Mouse (Mus musculus) limb, embryonic 12.5 days (tissue): ENCODE results near the gene Rapgef2. TPM values are rescaled to one million over a fixed set of nuclear protein-coding genes. Genes with fewer than 3 reads are reported as not detected.

Source experiments
- ATAC-seq: fragments of 200-750 bp; cut with Nextera tagmentation; 2 replicates; pipeline ENCODE4 v1.8.0; 2017; ENCODE audit warnings: low read depth, moderate TSS enrichment; ENCODE audit not compliant: insufficient number of reproducible peaks, insufficient read depth, low FRiP score, low TSS enrichment
- H3K27ac ChIP-seq: fragments of 300-500 bp; sonication (generic); 2 replicates; pipeline ENCODE4 v1.5.1; 2016; ENCODE audit warnings: mild to moderate bottlenecking, moderate library complexity
- H3K27me3 ChIP-seq: fragments of 300-500 bp; sonication (generic); 2 replicates; pipeline ENCODE4 v1.6.1; 2016; ENCODE audit warnings: mild to moderate bottlenecking, moderate library complexity
- H3K36me3 ChIP-seq: fragments of 300-500 bp; sonication (generic); 2 replicates; pipeline ENCODE4 v1.6.1; 2016; ENCODE audit warnings: mild to moderate bottlenecking, moderate library complexity
- H3K4me1 ChIP-seq: fragments of 300-500 bp; sonication (generic); replicated peaks from 2 replicates; pipeline ENCODE4 v1.6.1; 2016
- H3K4me2 ChIP-seq: fragments of 300-500 bp; sonication (generic); 2 replicates; pipeline ENCODE4 v1.6.1; 2016; ENCODE audit warnings: mild to moderate bottlenecking, moderate library complexity
- H3K4me3 ChIP-seq: fragments of 300-500 bp; sonication (generic); replicated peaks from 2 replicates; pipeline ENCODE4 v1.5.1; 2016; ENCODE audit warnings: mild to moderate bottlenecking
- H3K9ac ChIP-seq: fragments of 300-500 bp; sonication (generic); replicated peaks from 2 replicates; pipeline ENCODE4 v1.6.1; 2016; ENCODE audit warnings: mild to moderate bottlenecking, moderate library complexity
- H3K9me3 ChIP-seq: fragments of 300-500 bp; sonication (generic); 2 replicates; pipeline ENCODE4 v1.6.1; 2016; ENCODE audit warnings: mild to moderate bottlenecking, moderate library complexity
- WGBS: fragments of 180-500 bp; shearing (Covaris S2); methylation state at CpG from one replicate; pipeline ENCODE4 v1.1.7; 2016; 5-methylcytosine and 5-hydroxymethylcytosine counted together
- polyA plus RNA-seq: library from polyadenylated mRNA; unstranded; fragments of >200 nt; fragmentation: Nextera tagmentation; extraction: Ambion mirVana; gene quantifications from 2 replicates; pipeline ENCODE4 v1.2.1, GENCODE M21; 2016

Gene Rapgef2
- 9.8 and 10.4 TPM in 2 replicates for polyA plus RNA-seq

GRCm38 (mm10) chr3:79286376-79287107 lies at the start of gene Rapgef2:
Gene Rapgef2, minus strand, starts transcription at chr3:79286517.
- Histone ChIP-seq H3K27me3 (peaks cover 8% of the 10 kb centered on the region; the same call in 1 of the 2 replicates), H3K4me3 (peak within 1 kb of the TSS; percentile 93), H3K4me2 (peak within 1 kb of the TSS; percentile 88), H3K36me3 (no peaks in the 10 kb centered on the region), H3K9me3 (no peaks in the 10 kb centered on the region), H3K4me1 (peaks cover 40% of the 10 kb centered on the region), H3K27ac (peak within 1 kb of the TSS; percentile 99), H3K9ac (peak within 1 kb of the TSS; percentile 96)
- WGBS = under 1% methylated on average over 81 of the region's 97 CpGs
- ATAC-seq = peak; percentile 73

- Histone ChIP-seq H3K27me3 (no peaks in the 10 kb centered on the region), H3K9ac (no peak overlapping the region), H3K9me3 (no peaks in the 10 kb centered on the region), H3K4me1 (peaks cover 21% of the 10 kb centered on the region), H3K27ac (no peak overlapping the region), H3K4me3 (no peak overlapping the region), H3K4me2 (no peak overlapping the region), H3K36me3 (no peaks in the 10 kb centered on the region)
- WGBS = 95% methylated on average over 8 of the region's 8 CpGs
- no peak for ATAC-seq
These were observed 47.4 kb upstream of the Rapgef2 start for GRCm38 (mm10) chr3:79333643-79334200.

- Histone ChIP-seq H3K9ac (no peak overlapping the region), H3K4me3 (no peak overlapping the region), H3K4me2 (no peak overlapping the region), H3K27ac (no peak overlapping the region), H3K36me3 (no peaks in the 10 kb centered on the region), H3K4me1 (peaks cover 28% of the 10 kb centered on the region), H3K27me3 (no peaks in the 10 kb centered on the region), H3K9me3 (no peaks in the 10 kb centered on the region)
- WGBS = 88% methylated on average over 7 of the region's 7 CpGs
- no peak for ATAC-seq
These were observed 46.7 kb upstream of the Rapgef2 start for GRCm38 (mm10) chr3:79333051-79333450.

- ATAC-seq = no peak
- peak overlapping the region; percentile 78 for H3K27ac ChIP-seq
- H3K9ac ChIP-seq = no peak overlapping the region
- H3K9me3 ChIP-seq = no peaks in the 10 kb centered on the region
- H3K27me3 ChIP-seq = no peaks in the 10 kb centered on the region
- no peaks in the 10 kb centered on the region for H3K36me3 ChIP-seq
- H3K4me2 ChIP-seq = no peak overlapping the region; the same call in 1 of the 2 replicates
- peaks cover 41% of the 10 kb centered on the region for H3K4me1 ChIP-seq
- WGBS = 22% methylated on average over 8 of the region's 8 CpGs
- H3K4me3 ChIP-seq = no peak overlapping the region
These were observed 43.5 kb upstream of the Rapgef2 start for GRCm38 (mm10) chr3:79329691-79330315.

- H3K9me3 ChIP-seq = no peaks in the 10 kb centered on the region
- H3K27ac ChIP-seq = peak overlapping the region; percentile 69
- H3K4me2 ChIP-seq = peak overlapping the region; percentile 16
- no peak overlapping the region for H3K9ac ChIP-seq
- no peaks in the 10 kb centered on the region for H3K36me3 ChIP-seq
- H3K27me3 ChIP-seq = no peaks in the 10 kb centered on the region
- H3K4me3 ChIP-seq = no peak overlapping the region
- H3K4me1 ChIP-seq = peaks cover 32% of the 10 kb centered on the region
- ATAC-seq = no peak; the same call in 1 of the 2 replicates
- 40% methylated on average over 10 of the region's 10 CpGs for WGBS
These were observed 38.6 kb upstream of the Rapgef2 start for GRCm38 (mm10) chr3:79324697-79325526.

GRCm38 (mm10) chr3:79314006-79314698 lies 27.8 kb upstream of the Rapgef2 start:
- Histone ChIP-seq H3K27ac (no peak overlapping the region), H3K4me2 (no peak overlapping the region), H3K4me3 (no peak overlapping the region), H3K36me3 (no peaks in the 10 kb centered on the region), H3K27me3 (no peaks in the 10 kb centered on the region), H3K4me1 (peaks cover 5% of the 10 kb centered on the region; the same call in 1 of the 2 replicates), H3K9me3 (no peaks in the 10 kb centered on the region), H3K9ac (no peak overlapping the region)
- ATAC-seq = no peak
- WGBS = 68% methylated on average over 10 of the region's 10 CpGs

GRCm38 (mm10) chr3:79311895-79312294 lies 25.6 kb upstream of the Rapgef2 start:
- no peak overlapping the region for H3K4me2 ChIP-seq
- no peak overlapping the region for H3K27ac ChIP-seq

GRCm38 (mm10) chr3:79310184-79310583 lies 23.9 kb upstream of the Rapgef2 start:
- Histone ChIP-seq H3K27ac (no peak overlapping the region), H3K4me1 (peaks cover 5% of the 10 kb centered on the region; the same call in 1 of the 2 replicates), H3K9ac (no peak overlapping the region), H3K36me3 (no peaks in the 10 kb centered on the region), H3K27me3 (no peaks in the 10 kb centered on the region), H3K9me3 (no peaks in the 10 kb centered on the region), H3K4me3 (no peak overlapping the region), H3K4me2 (no peak overlapping the region)
- WGBS = 83% methylated on average over 7 of the region's 7 CpGs
- ATAC-seq = no peak

More at GRCm38 (mm10) chr3:79311895-79312294, 25.6 kb upstream of the Rapgef2 start:
- Histone ChIP-seq H3K4me3 (no peak overlapping the region), H3K4me1 (peaks cover 5% of the 10 kb centered on the region; the same call in 1 of the 2 replicates), H3K27me3 (no peaks in the 10 kb centered on the region), H3K9ac (no peak overlapping the region), H3K36me3 (no peaks in the 10 kb centered on the region), H3K9me3 (no peaks in the 10 kb centered on the region)
- ATAC-seq = no peak

- no peak overlapping the region for H3K4me3 ChIP-seq
- H3K27ac ChIP-seq = no peak overlapping the region
- no peak overlapping the region for H3K9ac ChIP-seq
- H3K4me2 ChIP-seq = no peak overlapping the region
- WGBS = 86% methylated on average over 4 of the region's 4 CpGs
- ATAC-seq = no peak
- H3K36me3 ChIP-seq = no peaks in the 10 kb centered on the region
- no peaks in the 10 kb centered on the region for H3K27me3 ChIP-seq
- H3K4me1 ChIP-seq = no peaks in the 10 kb centered on the region
- no peaks in the 10 kb centered on the region for H3K9me3 ChIP-seq
These were observed 22.3 kb upstream of the Rapgef2 start for GRCm38 (mm10) chr3:79308605-79309004.

- H3K27me3 ChIP-seq = no peaks in the 10 kb centered on the region
- no peak for ATAC-seq
- H3K9me3 ChIP-seq = no peaks in the 10 kb centered on the region
- H3K4me3 ChIP-seq = no peak overlapping the region
- no peak overlapping the region for H3K4me2 ChIP-seq
- no peaks in the 10 kb centered on the region for H3K4me1 ChIP-seq
- H3K9ac ChIP-seq = no peak overlapping the region
- H3K36me3 ChIP-seq = no peaks in the 10 kb centered on the region
- 86% methylated on average over 15 of the region's 15 CpGs for WGBS
- no peak overlapping the region for H3K27ac ChIP-seq
These were observed 13.1 kb upstream of the Rapgef2 start for GRCm38 (mm10) chr3:79299401-79299800.
